Mouse (Mus musculus): ENCODE results near the gene Tnnc1.

GRCm38 (mm10) chr14:31209133-31209557 lies 1.0 kb downstream of the Tnnc1 start:
- TF ChIP-seq POLR2A (IDR thresholded peaks at IDR 0.05; ENCODE audit: low read depth, low read length) (no peak), CTCF (IDR thresholded peaks at IDR 0.05; ENCODE audit: extremely low read depth, insufficient read length, insufficient replicate concordance, low read depth, low read length) (no peak)
